Mouse (Mus musculus) kidney, adult 2 months (tissue): ENCODE results near the gene Hectd4. TPM values are rescaled to one million over a fixed set of nuclear protein-coding genes. Genes with fewer than 3 reads are reported as not detected.
"Not testable (repeated sequence)": the region's sequence is repeated elsewhere in the genome, so short reads cannot be mapped to it uniquely, and the experiment has no call there.

Experiments used
- DNase-seq: peaks from one replicate; pipeline ENCODE4 v3.0.0; 2021
- H3K27ac ChIP-seq: fragments of 200-500 bp; 2 replicates; pipeline ENCODE4 v1.5.1; 2012; ENCODE audit warnings: low read depth, low read length, control low read depth, inconsistent platforms; ENCODE audit not compliant: insufficient read depth
- H3K27me3 ChIP-seq: fragments of 200-500 bp; replicated peaks from 2 replicates; pipeline ENCODE4 v1.6.1; 2012; ENCODE audit warnings: mild to moderate bottlenecking, moderate library complexity, low read length, inconsistent platforms; ENCODE audit not compliant: control insufficient read depth, insufficient read depth
- H3K36me3 ChIP-seq: fragments of 200-500 bp; 2 replicates; pipeline ENCODE4 v1.6.1; 2012; ENCODE audit warnings: mild to moderate bottlenecking, moderate library complexity, low read length, inconsistent platforms; ENCODE audit not compliant: control insufficient read depth, insufficient read depth
- H3K4me1 ChIP-seq: fragments of 200-500 bp; 2 replicates; pipeline ENCODE4 v1.6.1; 2011; ENCODE audit warnings: low read length; ENCODE audit not compliant: control insufficient read depth, insufficient read depth
- H3K4me3 ChIP-seq: fragments of 200-500 bp; 2 replicates; pipeline ENCODE4 v1.5.1; 2011; ENCODE audit warnings: mild to moderate bottlenecking, low read depth, low read length, control low read depth; ENCODE audit not compliant: insufficient read depth
- CTCF ChIP-seq: fragments of 200-500 bp; conservative IDR thresholded peaks from 2 replicates; pipeline ENCODE4 v1.5.1; 2011; ENCODE audit warnings: low read depth, mild to moderate bottlenecking, control low read depth, low read length, moderate library complexity, mixed read lengths; ENCODE audit not compliant: insufficient read depth, insufficient read length
- POLR2A ChIP-seq: fragments of 200-500 bp; IDR thresholded peaks from one replicate; pipeline ENCODE4 v1.6.1; 2011; ENCODE audit warnings: low read depth, low read length, control low read depth
- WGBS: fragments of 180-500 bp; shearing (Covaris S2); methylation state at CpG from one replicate; pipeline ENCODE4 v1.1.7; 2018; 5-methylcytosine and 5-hydroxymethylcytosine counted together
- polyA plus RNA-seq: library from polyadenylated mRNA; depleted of rRNA; stranded (reverse); fragments of >200 nt; gene quantifications from 2 replicates; pipeline ENCODE4 v1.2.3, GENCODE M21; 2012

Hectd4 gene
- polyA plus RNA-seq, 1 experiment = 10.1 TPM

DNA sequence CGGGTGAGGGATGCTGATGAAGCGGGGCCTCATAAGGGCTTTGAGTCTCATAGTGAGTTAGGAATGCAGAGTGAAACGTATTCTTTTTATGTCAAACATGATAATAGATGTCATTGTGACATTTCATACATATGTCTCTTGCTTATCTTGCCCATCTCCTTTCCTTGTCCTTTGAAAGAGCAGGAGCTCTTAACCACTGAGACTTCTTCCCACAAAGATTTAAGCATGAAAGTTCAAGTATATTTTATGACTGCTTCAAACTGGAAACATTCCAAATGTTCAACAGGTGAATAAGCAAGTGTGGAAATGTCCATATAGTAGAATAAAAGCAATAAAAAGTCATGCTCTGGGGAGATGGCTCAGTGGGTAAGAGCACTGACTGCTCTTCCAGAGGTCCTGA is 6.4 kb downstream of the Hectd4 start:
- no peak for DNase-seq
- Histone ChIP-seq H3K4me1 (peaks cover 5% of the 10 kb centered on the region), H3K27me3 (no peaks in the 10 kb centered on the region), H3K27ac (no peak overlapping the region), H3K4me3 (no peak overlapping the region), H3K36me3 (no peaks in the 10 kb centered on the region)
- WGBS = 77% methylated on average over 3 of the region's 3 CpGs
- TF ChIP-seq CTCF (no peak), POLR2A (no peak)

DNA sequence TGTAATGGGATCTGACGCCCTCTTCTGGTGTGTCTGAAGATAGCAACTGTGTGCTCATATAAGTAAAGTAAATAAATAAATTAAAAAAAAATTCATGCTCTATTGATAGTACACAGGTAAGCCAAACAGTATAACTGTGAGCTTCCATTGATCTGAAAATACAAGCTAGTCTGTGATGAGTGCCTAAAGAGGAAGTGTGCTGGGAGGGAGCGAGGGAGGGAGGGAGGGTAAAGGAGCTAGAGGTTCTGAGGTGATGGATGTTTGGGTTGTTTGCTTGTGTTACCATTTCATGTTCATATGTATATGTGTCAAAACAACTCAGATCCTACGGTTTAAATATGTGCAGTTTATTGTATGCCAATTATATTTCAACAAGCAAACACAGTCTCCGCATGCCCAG is 6.8 kb downstream of the Hectd4 start:
- no peak overlapping the region for H3K27ac ChIP-seq
- no peaks in the 10 kb centered on the region for H3K27me3 ChIP-seq
- no peak overlapping the region for H3K4me3 ChIP-seq
- H3K4me1 ChIP-seq = 0 out of 2 replicates have a peak, but pooled peaks cover 2% of the 10 kb centered on the region
- TF ChIP-seq CTCF (no peak), POLR2A (no peak)
- no peaks in the 10 kb centered on the region for H3K36me3 ChIP-seq
- 84% methylated on average over 4 of the region's 4 CpGs for WGBS
- DNase-seq = no peak

- H3K27me3 ChIP-seq, H3K36me3 ChIP-seq, DNase-seq, H3K4me3 ChIP-seq, H3K4me1 ChIP-seq, H3K27ac ChIP-seq: not testable (repeated sequence)
- WGBS = 85% methylated on average over 1 of the region's 1 CpGs
Observed at GRCm38 (mm10) chr5:121227330-121227729, 7.3 kb downstream of the Hectd4 start.

- Histone ChIP-seq H3K4me1 (0 out of 2 replicates have a peak, but pooled peaks cover 2% of the 10 kb centered on the region), H3K36me3 (no peaks in the 10 kb centered on the region), H3K27me3 (no peaks in the 10 kb centered on the region), H3K4me3 (no peak overlapping the region), H3K27ac (no peak overlapping the region)
- WGBS = 89% methylated on average over 2 of the region's 2 CpGs
- TF ChIP-seq POLR2A = no peak
- no peak for TF ChIP-seq CTCF
- DNase-seq = no peak
Observed at GRCm38 (mm10) chr5:121229182-121229581, 9.2 kb downstream of the Hectd4 start.

DNA sequence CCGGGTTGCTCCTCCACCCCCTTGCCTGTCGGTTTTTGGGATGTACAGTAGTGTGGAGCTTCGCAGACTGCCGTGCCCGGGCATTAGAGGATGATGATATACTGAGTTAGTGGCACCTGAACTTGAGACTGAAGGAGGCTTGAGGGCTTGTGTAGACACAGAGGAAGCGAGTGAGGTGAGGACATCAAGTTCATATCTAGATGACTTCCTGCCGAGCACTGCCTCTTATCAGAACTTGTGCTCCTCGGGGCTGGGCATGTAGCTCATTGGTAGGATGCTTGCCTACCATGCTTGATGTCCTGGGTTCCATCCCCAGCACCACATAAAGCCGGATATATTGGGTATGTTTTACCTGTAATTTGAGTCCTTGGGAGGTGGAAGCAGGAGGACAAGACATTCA is 10.8 kb downstream of the Hectd4 start:
- DNase-seq = no peak
- H3K27ac ChIP-seq = no peak overlapping the region
- H3K4me1 ChIP-seq = 0 out of 2 replicates have a peak, but pooled peaks cover 2% of the 10 kb centered on the region
- H3K4me3 ChIP-seq = no peak overlapping the region
- 78% methylated on average over 9 of the region's 9 CpGs for WGBS
- no peaks in the 10 kb centered on the region for H3K36me3 ChIP-seq
- no peaks in the 10 kb centered on the region for H3K27me3 ChIP-seq
- no peak for TF ChIP-seq POLR2A
- no peak for TF ChIP-seq CTCF

DNA sequence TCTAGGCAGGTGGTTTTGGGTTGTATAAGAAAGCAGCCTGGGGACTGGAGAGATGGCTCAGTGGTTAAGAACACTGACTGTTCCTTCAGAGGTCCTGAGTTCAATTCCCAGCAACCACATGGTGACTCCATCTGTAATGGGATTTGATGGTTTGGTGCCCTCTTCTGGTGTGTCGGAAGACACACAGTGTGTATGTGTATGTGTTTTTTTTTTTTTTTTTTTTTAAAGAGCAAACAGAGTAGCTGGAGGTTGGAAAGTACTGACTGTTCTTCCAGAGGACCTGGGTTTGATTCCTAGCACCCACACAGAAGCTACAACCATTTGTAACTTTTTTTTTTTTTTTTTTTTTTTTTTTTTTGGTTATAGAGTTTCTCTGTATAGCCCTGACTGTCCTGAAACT is 12.8 kb downstream of the Hectd4 start:
- Histone ChIP-seq H3K27ac (no peak overlapping the region), H3K4me3 (no peak overlapping the region), H3K36me3 (no peaks in the 10 kb centered on the region), H3K4me1 (no peaks in the 10 kb centered on the region; the same call in 1 of the 2 replicates), H3K27me3 (no peaks in the 10 kb centered on the region)
- DNase-seq = no peak
- WGBS = 100% methylated on average over 1 of the region's 1 CpGs
- no peak for TF ChIP-seq POLR2A
- no peak for TF ChIP-seq CTCF

GRCm38 (mm10) chr5:121233726-121234125 is 13.7 kb downstream of the Hectd4 start:
- no peak for TF ChIP-seq CTCF
- TF ChIP-seq POLR2A = no peak

GRCm38 (mm10) chr5:121236171-121236570 is 16.2 kb downstream of the Hectd4 start:
- WGBS = 66% methylated on average over 5 of the region's 5 CpGs
- DNase-seq = no peak
- no peaks in the 10 kb centered on the region for H3K27me3 ChIP-seq
- no peaks in the 10 kb centered on the region; the same call in 1 of the 2 replicates for H3K4me1 ChIP-seq
- no peak overlapping the region for H3K4me3 ChIP-seq
- no peak for TF ChIP-seq POLR2A
- TF ChIP-seq CTCF = no peak
- H3K27ac ChIP-seq = no peak overlapping the region
- no peaks in the 10 kb centered on the region for H3K36me3 ChIP-seq

More at GRCm38 (mm10) chr5:121233726-121234125, 13.7 kb downstream of the Hectd4 start:
- H3K27me3 ChIP-seq = no peaks in the 10 kb centered on the region
- no peak overlapping the region for H3K4me3 ChIP-seq
- H3K27ac ChIP-seq = no peak overlapping the region
- no peaks in the 10 kb centered on the region; the same call in 1 of the 2 replicates for H3K4me1 ChIP-seq
- WGBS = 83% methylated on average over 2 of the region's 2 CpGs
- no peaks in the 10 kb centered on the region for H3K36me3 ChIP-seq
- DNase-seq = no peak
